Mouse (Mus musculus) forebrain, embryonic 14.5 days (tissue): ENCODE data around the gene Rapgefl1. TPM values are rescaled to one million over a fixed set of nuclear protein-coding genes. Genes with fewer than 3 reads are reported as not detected.

ENCODE experiments used
- ATAC-seq: fragments of 200-750 bp; cut with Nextera tagmentation; 2 replicates; pipeline ENCODE4 v1.8.0; 2017; ENCODE audit warnings: mild to moderate bottlenecking, moderate library complexity
- DNase-seq: peaks from one replicate; pipeline ENCODE4 v3.0.0-alpha.2; 2015; ENCODE audit warnings: low spot score
- H3K27ac ChIP-seq: fragments of 300-500 bp; sonication (generic); 2 replicates; pipeline ENCODE4 v1.5.1; 2014; ENCODE audit warnings: low read depth, mild to moderate bottlenecking, control low read depth, low read length, moderate library complexity
- H3K27me3 ChIP-seq: fragments of 300-500 bp; sonication (generic); replicated peaks from 2 replicates; pipeline ENCODE4 v1.6.1; 2014; ENCODE audit warnings: low read length, control low read depth, mixed read lengths; ENCODE audit not compliant: control insufficient read depth, insufficient read depth
- H3K36me3 ChIP-seq: fragments of 300-500 bp; sonication (generic); 2 replicates; pipeline ENCODE4 v1.6.1; 2014; ENCODE audit warnings: low read length, control low read depth; ENCODE audit not compliant: control insufficient read depth, insufficient read depth
- H3K4me1 ChIP-seq: fragments of 300-500 bp; sonication (generic); 2 replicates; pipeline ENCODE4 v1.6.1; 2014; ENCODE audit warnings: antibody characterized with exemption, low read length, control low read depth; ENCODE audit not compliant: control insufficient read depth, insufficient read depth
- H3K4me2 ChIP-seq: fragments of 300-500 bp; sonication (generic); 2 replicates; pipeline ENCODE4 v1.6.1; 2014; ENCODE audit warnings: mild to moderate bottlenecking, control low read depth, low read length
- H3K4me3 ChIP-seq: fragments of 300-500 bp; sonication (generic); 2 replicates; pipeline ENCODE4 v1.5.1; 2014; ENCODE audit warnings: low read depth, low read length, control low read depth
- H3K9ac ChIP-seq: fragments of 300-500 bp; sonication (generic); 2 replicates; pipeline ENCODE4 v1.6.1; 2014; ENCODE audit warnings: mild to moderate bottlenecking, low read length, control low read depth, moderate library complexity
- H3K9me3 ChIP-seq: fragments of 300-500 bp; sonication (generic); replicated peaks from 2 replicates; pipeline ENCODE4 v1.6.1; 2016; ENCODE audit warnings: low read length, control low read depth, mixed read lengths; ENCODE audit not compliant: control insufficient read depth
- WGBS: fragments of 180-500 bp; shearing (Covaris S2); extraction: QIAGEN DNeasy Blood & Tissue Kit; methylation state at CpG from one replicate; pipeline ENCODE4 v1.1.7; 2014; 5-methylcytosine and 5-hydroxymethylcytosine counted together
- polyA plus RNA-seq: library from polyadenylated mRNA; unstranded; fragments of >200 nt; fragmentation: Nextera tagmentation; extraction: Ambion mirVana; gene quantifications from 2 replicates; pipeline ENCODE4 v1.2.1, GENCODE M21; 2014

Rapgefl1 gene
- polyA plus RNA-seq, 1 experiment from 2014 or later, result 3.0 TPM

- Histone ChIP-seq H3K27ac (no peak overlapping the region), H3K27me3 (no peaks in the 10 kb centered on the region), H3K36me3 (peaks cover 84% of the 10 kb centered on the region), H3K4me3 (no peak overlapping the region), H3K9me3 (no peaks in the 10 kb centered on the region), H3K9ac (no peak overlapping the region), H3K4me2 (no peak overlapping the region), H3K4me1 (no peaks in the 10 kb centered on the region)
- 94% methylated on average over 4 of the region's 4 CpGs for WGBS
- DNase-seq (no peak), ATAC-seq (no peak)
These were observed 52.5 kb downstream of the Rapgefl1 start for GRCm38 (mm10) chr11:98889077-98889476.

GRCm38 (mm10) chr11:98889977-98890376 lies 53.4 kb downstream of the Rapgefl1 start:
- H3K4me3 ChIP-seq, result no peak overlapping the region
- H3K27ac ChIP-seq, result no peak overlapping the region
- peaks cover 90% of the 10 kb centered on the region for H3K36me3 ChIP-seq
- no peak overlapping the region for H3K4me2 ChIP-seq
- DNase-seq (no peak), ATAC-seq (no peak)
- H3K9ac ChIP-seq, result no peak overlapping the region
- 95% methylated on average over 5 of the region's 5 CpGs for WGBS
- H3K4me1 ChIP-seq, result no peaks in the 10 kb centered on the region
- H3K27me3 ChIP-seq, result no peaks in the 10 kb centered on the region
- H3K9me3 ChIP-seq, result no peaks in the 10 kb centered on the region

DNA sequence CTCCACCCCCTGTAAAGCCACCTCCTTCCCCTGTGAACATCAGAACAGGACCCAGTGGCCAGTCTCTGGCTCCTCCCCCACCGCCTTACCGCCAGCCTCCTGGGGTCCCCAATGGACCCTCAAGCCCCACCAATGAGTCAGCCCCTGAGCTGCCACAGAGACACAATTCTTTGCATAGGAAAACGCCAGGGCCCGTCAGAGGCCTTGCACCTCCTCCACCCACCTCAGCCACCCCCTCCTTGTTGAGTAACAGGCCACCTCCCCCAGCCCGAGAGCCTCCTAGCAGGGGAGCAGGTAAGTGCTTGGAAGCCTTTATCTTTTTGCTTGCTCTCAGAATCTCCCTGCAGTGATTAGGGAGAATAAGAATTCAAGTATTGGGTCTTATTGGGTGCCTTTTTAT lies 55.8 kb downstream of the Rapgefl1 start:
- Histone ChIP-seq H3K36me3 (peaks cover 91% of the 10 kb centered on the region), H3K4me3 (no peak overlapping the region), H3K27me3 (no peaks in the 10 kb centered on the region), H3K4me2 (no peak overlapping the region), H3K27ac (no peak overlapping the region), H3K4me1 (no peaks in the 10 kb centered on the region), H3K9ac (no peak overlapping the region), H3K9me3 (no peaks in the 10 kb centered on the region)
- no peak for DNase-seq
- no peak for ATAC-seq
- 41% methylated on average over 5 of the region's 5 CpGs for WGBS

GRCm38 (mm10) chr11:98900529-98901125 lies 64.0 kb downstream of the Rapgefl1 start:
- Histone ChIP-seq H3K4me2 (no peak overlapping the region), H3K36me3 (peaks cover 67% of the 10 kb centered on the region), H3K4me3 (no peak overlapping the region), H3K9ac (no peak overlapping the region), H3K27me3 (no peaks in the 10 kb centered on the region), H3K4me1 (no peaks in the 10 kb centered on the region), H3K27ac (no peak overlapping the region), H3K9me3 (no peaks in the 10 kb centered on the region)
- DNase-seq (no peak), ATAC-seq (no peak)
- WGBS, result 90% methylated on average over 12 of the region's 12 CpGs

DNA sequence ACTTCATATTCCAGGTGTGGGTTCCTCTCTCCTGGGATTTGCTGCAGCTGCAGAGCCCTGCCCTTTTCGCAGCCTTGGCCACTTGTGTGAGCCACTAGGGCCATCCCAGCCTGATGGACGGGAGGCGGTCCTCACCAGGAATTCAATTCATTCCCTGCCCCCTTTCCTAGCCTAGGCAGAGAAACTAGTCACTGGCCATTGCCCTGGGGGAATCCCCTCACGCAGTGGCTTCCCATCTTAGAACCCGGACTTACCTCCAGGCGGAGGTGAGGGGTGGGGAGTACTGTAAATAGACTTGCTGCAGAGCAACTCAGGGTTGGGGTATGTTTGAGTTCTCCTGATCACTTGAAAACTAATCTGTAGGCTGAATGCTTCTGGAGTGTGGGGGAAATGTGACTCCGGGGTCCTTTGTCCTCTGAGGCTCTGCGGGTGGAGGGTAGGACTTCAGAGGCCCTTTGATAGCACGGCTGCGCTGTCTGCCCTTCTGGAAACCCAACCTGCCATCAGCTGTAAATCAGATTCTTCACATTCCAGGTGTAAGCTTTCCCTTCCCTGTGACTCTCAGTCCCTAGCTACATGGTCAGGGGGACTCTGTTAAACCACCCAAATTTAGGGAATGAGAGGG lies 66.1 kb downstream of the Rapgefl1 start:
- Histone ChIP-seq H3K36me3 (peaks cover 50% of the 10 kb centered on the region), H3K4me3 (no peak overlapping the region), H3K4me1 (no peaks in the 10 kb centered on the region), H3K9ac (no peak overlapping the region), H3K27me3 (no peaks in the 10 kb centered on the region), H3K4me2 (no peak overlapping the region), H3K27ac (no peak overlapping the region), H3K9me3 (no peaks in the 10 kb centered on the region)
- no peak for DNase-seq
- WGBS, result 10% methylated on average over 10 of the region's 10 CpGs
- no peak for ATAC-seq

Other genes starting within 250 kb of the Rapgefl1 start
- gene Ormdl3, start 249.4 kb upstream of the Rapgefl1 start, polyA plus RNA-seq, result 24.7 and 24.8 TPM in 2 replicates
- gene Lrrc3c, start 238.5 kb upstream of the Rapgefl1 start, polyA plus RNA-seq, result not detected in 2 replicates
- 0.88 and 1.3 TPM in 2 replicates for gene Gm12355, start 211.1 kb upstream of the Rapgefl1 start, polyA plus RNA-seq
- not detected in 2 replicates for gene Gsdma3, start 210.4 kb upstream of the Rapgefl1 start, polyA plus RNA-seq
- gene Gsdma2, start 190.0 kb upstream of the Rapgefl1 start, polyA plus RNA-seq, result not detected in 2 replicates
- not detected in 2 replicates for gene Gsdma, start 172.4 kb upstream of the Rapgefl1 start, polyA plus RNA-seq
- gene Psmd3, start 154.2 kb upstream of the Rapgefl1 start, polyA plus RNA-seq, result 121 and 144 TPM in 2 replicates
- gene Csf3, start 135.5 kb upstream of the Rapgefl1 start, polyA plus RNA-seq, result not detected in 2 replicates
- 76.0 and 85.9 TPM in 2 replicates for gene Med24, start 107.3 kb upstream of the Rapgefl1 start, polyA plus RNA-seq
- 164 and 199 TPM in 2 replicates for gene Thra, start 96.1 kb upstream of the Rapgefl1 start, polyA plus RNA-seq
- gene Nr1d1, start 61.5 kb upstream of the Rapgefl1 start, polyA plus RNA-seq, result 2.2 and 3.1 TPM in 2 replicates
- gene Msl1, start 41.3 kb upstream of the Rapgefl1 start, polyA plus RNA-seq, result 19.3 and 20.5 TPM in 2 replicates
- 41.0 and 45.0 TPM in 2 replicates for gene Casc3, start 31.9 kb upstream of the Rapgefl1 start, polyA plus RNA-seq
- gene Wipf2, start 26.9 kb downstream of the Rapgefl1 start, polyA plus RNA-seq, result 3.3 and 3.7 TPM in 2 replicates
- gene Cdc6, start 71.0 kb downstream of the Rapgefl1 start, polyA plus RNA-seq, result 14.1 and 16.4 TPM in 2 replicates
- gene Rara, start 91.0 kb downstream of the Rapgefl1 start, polyA plus RNA-seq, result 8.2 and 9.8 TPM in 2 replicates
- gene Gjd3, start 146.2 kb downstream of the Rapgefl1 start, polyA plus RNA-seq, result 0.27 and 0.28 TPM in 2 replicates
- gene Top2a, start 187.4 kb downstream of the Rapgefl1 start, polyA plus RNA-seq, result 135 and 150 TPM in 2 replicates
- gene Igfbp4, start 204.5 kb downstream of the Rapgefl1 start, polyA plus RNA-seq, result 125 and 139 TPM in 2 replicates